Mouse (Mus musculus): ENCODE data around the gene Fam167b.

DNA sequence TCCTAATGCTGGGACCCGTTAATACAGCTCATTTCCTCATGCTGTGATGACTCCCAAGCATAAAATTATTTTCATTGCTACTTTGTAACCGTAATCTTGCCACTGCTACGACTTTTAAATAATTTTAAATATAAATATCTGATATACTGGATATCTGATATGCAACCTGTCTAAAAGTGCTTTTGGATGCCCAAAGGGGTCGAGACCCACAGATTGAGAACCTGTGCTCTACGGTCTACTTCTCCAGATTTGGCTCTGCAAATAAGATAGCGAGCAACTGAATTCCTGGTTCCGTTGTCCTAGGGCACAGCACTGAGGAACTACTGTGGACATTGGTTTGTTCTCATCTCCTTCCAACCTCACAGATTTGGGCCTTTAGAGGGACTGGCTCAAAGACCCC is 661 bp downstream of the Fam167b start:
- no peak for TF ChIP-seq CTCF (conservative IDR thresholded peaks at IDR 0.05; ENCODE audit: insufficient read depth, insufficient read length, low read depth, low read length)
- no peak for TF ChIP-seq POLR2A (IDR thresholded peaks at IDR 0.05; ENCODE audit: low read depth, low read length)

All from kidney, adult 2 months (tissue).